Mouse (Mus musculus) heart, postnatal 0 days (tissue): Measurements from ENCODE around the gene Ppie.

Experiments
- CTCF ChIP-seq: IDR thresholded peaks from 2 replicates; pipeline ENCODE4 v1.5.1; 2016; ENCODE audit warnings: antibody characterized with exemption, control low read depth, low read depth
- EP300 ChIP-seq: IDR thresholded peaks from 2 replicates; pipeline ENCODE4 v1.6.1; 2016; ENCODE audit warnings: antibody characterized with exemption, low read depth

GRCm38 (mm10) chr4:123162305-123162917 is 22.7 kb upstream of the Ppie start:
- TF ChIP-seq CTCF, result no peak
- no peak for TF ChIP-seq EP300
